Mouse (Mus musculus) right cerebral cortex, postnatal 10 days (tissue): ENCODE measurements around the gene Mad2l2.
"Not testable (repeated sequence)": the region's sequence is repeated elsewhere in the genome, so short reads cannot be mapped to it uniquely, and the experiment has no call there.

Experiments
- DNase-seq, 2 experiments: peaks; one replicate each; pipeline ENCODE4 v3.0.0; 2021; ENCODE audit warnings: low spot score in 2 of 2

Mad2l2 gene

DNA sequence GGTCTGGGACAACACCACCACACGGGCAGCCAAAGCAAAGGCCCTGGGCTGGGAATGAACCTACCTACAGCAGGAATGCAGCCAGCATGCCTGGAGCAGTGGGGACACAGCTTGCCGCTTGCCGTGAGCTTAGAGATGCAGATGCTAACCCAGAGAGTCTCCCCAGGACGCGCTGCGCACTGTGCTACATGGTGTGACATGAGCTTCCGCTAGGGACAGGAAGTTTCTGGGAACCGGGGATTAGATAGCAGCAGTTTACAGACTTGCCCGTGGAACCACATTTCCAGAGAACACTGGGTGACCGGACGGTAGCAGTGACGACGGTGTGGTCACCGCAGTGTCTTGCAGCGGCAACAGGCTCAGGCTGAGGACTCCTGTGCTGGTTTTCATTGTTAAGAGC is 39.4 kb downstream of the Mad2l2 start:
- no peak for DNase-seq

GRCm38 (mm10) chr4:148170842-148171241 is 40.7 kb downstream of the Mad2l2 start:
- peak in 1 of 2 experiments; percentile 72 for DNase-seq

DNA sequence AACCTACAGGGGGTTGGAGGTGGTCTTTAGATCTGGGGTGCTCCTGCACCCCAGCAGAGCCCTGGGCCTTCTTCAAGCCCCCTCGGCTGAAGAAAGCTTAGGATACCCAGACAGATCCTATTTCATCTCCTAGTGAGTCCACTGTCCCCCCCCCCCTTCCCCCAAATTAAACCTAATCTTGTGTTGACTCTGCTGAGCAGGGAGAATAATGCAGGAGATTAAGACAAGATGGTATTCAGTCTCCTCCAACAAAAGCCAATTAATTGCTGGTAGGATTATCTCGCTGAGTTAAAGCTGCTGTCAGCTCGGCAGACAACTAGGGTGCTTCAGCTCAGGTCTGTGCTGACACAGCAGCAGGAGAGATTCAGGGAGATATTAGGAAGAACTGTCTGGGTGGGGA is 41.1 kb downstream of the Mad2l2 start:
- DNase-seq = no peak

- peak; percentile 60 to 75 for DNase-seq
Observed at GRCm38 (mm10) chr4:148173811-148174494, 43.8 kb downstream of the Mad2l2 start.

GRCm38 (mm10) chr4:148174495-148174862 is 44.3 kb downstream of the Mad2l2 start:
- no peak for DNase-seq

- not testable (repeated sequence) for DNase-seq
Observed at GRCm38 (mm10) chr4:148176603-148177002, 46.4 kb downstream of the Mad2l2 start.

DNA sequence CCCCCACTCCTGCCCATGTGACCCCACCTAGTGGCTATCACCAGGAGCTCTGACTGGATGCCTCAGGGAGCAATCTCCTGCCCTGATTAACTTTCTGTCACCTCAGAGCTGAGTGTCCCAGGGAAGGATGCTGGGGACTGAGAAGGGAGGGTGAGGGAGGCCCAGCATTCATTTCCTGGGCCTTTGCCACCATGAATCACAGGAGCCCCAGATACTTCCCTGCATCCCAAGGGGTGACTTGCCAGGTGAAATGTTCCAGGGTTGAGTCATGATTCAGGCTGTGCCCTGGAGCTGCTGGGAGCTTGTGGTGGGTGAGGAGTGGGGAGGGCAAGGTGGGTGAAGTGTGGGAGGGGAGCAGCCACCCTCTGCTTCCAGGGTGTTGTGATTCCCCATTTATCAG is 47.5 kb downstream of the Mad2l2 start:
- no peak for DNase-seq

- no peak for DNase-seq
Observed at GRCm38 (mm10) chr4:148181483-148181882, 51.3 kb downstream of the Mad2l2 start.

DNA sequence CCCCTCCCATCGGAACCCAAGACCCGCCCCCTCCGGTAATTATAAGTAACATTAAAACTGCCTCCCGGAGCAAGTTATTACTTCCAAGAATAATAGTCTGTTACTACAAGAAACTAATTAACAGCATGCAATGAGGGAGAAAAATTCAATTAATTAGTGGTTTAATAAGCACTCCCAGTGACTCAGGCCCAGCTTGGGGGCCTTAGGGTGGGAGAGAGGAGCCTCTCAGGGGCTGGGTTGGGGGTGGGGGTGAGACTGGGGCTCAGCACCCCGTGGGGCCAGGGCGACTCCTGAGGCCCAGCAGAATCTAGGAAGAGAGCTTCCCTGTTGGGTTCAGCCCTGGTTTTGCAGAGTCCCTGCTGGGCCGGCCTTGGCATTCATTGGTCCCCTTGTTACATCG is 52.2 kb downstream of the Mad2l2 start:
- DNase-seq = no peak

DNA sequence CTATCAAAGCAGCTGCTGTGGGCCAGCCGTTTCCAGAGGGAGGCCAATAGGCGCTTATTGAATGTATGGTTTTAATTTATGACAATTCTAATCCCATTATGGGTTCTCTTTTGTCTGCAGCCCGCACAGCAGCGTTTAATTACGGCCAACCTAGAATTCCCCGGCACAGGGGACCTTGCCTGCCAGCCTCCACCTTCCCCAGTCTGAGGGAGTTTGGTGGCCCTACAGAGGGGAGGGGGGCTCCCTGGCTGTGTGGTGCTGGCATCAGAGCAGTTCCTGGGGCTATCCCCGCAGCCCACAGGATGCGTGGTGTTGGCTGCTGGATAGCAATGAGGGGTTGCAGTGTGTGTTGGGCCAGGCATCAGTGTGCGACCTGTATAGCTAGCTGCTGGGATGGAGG is 54.4 kb downstream of the Mad2l2 start:
- no peak for DNase-seq

- DNase-seq = no peak
Observed at GRCm38 (mm10) chr4:148185819-148186218, 55.6 kb downstream of the Mad2l2 start.

DNA sequence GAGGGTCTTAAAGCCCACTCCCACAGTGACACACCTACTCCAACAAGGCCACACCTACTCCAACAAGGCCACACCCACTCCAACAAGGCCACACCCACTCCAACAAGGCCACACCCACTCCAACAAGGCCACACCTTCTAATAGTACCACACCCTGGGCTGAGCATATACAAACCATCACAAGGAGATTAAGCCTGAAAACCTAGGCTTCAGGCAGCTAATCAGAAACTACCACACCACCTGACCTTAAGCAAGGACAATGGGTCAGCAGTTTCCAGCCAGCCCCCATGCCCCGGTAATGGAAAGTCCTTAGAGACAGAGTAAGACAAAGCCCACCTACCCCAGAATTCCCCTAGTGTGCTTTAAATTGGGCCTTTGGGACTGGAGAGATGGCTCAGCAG is 58.6 kb downstream of the Mad2l2 start:
- DNase-seq = not testable (repeated sequence)

DNA sequence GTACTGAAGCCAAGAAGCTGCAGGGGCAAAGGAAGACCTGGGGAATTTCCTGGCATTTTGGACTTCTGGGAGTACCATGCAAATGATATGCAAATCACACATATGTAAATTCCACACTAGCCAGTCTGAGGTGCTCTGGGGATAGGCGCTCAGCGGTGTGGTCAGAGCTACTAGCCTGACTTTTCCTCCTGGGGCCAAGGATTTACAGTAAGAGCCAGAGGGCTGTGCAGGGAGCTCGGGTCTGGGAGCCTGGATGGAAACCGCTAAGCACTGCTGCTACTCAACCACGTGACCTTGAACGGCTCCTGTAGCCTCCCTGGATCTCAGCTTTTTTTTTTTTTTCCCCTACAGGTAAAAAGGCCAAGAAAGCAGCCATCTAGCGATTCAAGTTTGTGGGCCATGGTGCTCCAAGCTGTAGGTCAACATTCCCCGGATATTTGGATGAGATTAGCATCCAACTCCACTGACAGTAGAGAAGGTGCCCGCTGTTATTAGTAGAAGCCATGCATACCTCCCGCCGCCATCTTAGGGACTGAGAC is 62.6 kb downstream of the Mad2l2 start:
- no peak for DNase-seq

DNA sequence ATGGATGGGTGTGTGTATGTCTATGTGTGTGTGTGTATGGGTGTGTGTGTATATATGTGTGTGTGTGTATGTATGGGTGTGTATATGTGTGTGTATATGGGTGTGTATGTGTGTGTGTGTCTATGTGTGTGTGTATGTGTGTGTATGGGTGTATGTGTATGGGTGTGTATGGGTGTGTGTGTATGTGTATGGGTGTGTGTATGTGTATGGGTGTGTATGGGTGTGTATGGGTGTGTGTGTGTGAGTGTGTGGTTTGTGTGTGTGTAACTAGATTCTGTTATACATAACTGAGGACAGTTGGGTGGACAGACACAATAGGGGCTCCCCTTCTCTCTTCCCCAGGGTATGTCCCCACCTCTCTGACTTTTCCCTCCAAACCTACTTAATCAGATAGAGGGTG is 64.2 kb downstream of the Mad2l2 start:
- DNase-seq = no peak
